Mouse (Mus musculus) CH12.LX (cell line): ENCODE measurements around the gene Adra2b.

Experiments
- BHLHE40 ChIP-seq: IDR thresholded peaks from 2 replicates; pipeline ENCODE4 v1.6.1; 2011; ENCODE audit warnings: mild to moderate bottlenecking, low read depth, low read length, improper control_type of control experiment
- CTCF ChIP-seq, 2 experiments: IDR thresholded peaks in 1 of 2; conservative IDR thresholded peaks in 1 of 2; 2 replicates each; pipeline ENCODE4 v1.5.1; 2011 to 2012; ENCODE audit warnings: low read depth in 2 of 2, low read length in 2 of 2, improper control_type of control experiment in 1 of 2, inconsistent platforms in 1 of 2, mild to moderate bottlenecking in 1 of 2, moderate library complexity in 1 of 2
- E2F4 ChIP-seq: IDR thresholded peaks from 2 replicates; pipeline ENCODE4 v1.6.1; 2011; ENCODE audit warnings: low read depth, low read length, improper control_type of control experiment; ENCODE audit not compliant: insufficient replicate concordance
- EP300 ChIP-seq: IDR thresholded peaks from 2 replicates; pipeline ENCODE4 v1.6.1; 2011; ENCODE audit warnings: low read length, improper control_type of control experiment
- MAFK ChIP-seq: IDR thresholded peaks from 2 replicates; pipeline ENCODE4 v1.6.1; 2011; ENCODE audit warnings: low read length, improper control_type of control experiment; ENCODE audit not compliant: insufficient replicate concordance
- NELFE ChIP-seq: IDR thresholded peaks from 2 replicates; pipeline ENCODE4 v1.6.1; 2011; ENCODE audit warnings: low read depth, low read length, improper control_type of control experiment
- NRF1 ChIP-seq: IDR thresholded peaks from 2 replicates; pipeline ENCODE4 v1.6.1; 2014; ENCODE audit warnings: low read depth, mild to moderate bottlenecking, inconsistent platforms, low read length, improper control_type of control experiment, moderate library complexity
- POLR2A ChIP-seq: IDR thresholded peaks from 2 replicates; pipeline ENCODE4 v1.6.1; 2011; ENCODE audit warnings: low read depth, mild to moderate bottlenecking, improper control_type of control experiment, low read length
- RAD21 ChIP-seq: IDR thresholded peaks from 2 replicates; pipeline ENCODE4 v1.6.1; 2011; ENCODE audit warnings: low read depth, mild to moderate bottlenecking, low read length, improper control_type of control experiment, moderate library complexity
- UBTF ChIP-seq: IDR thresholded peaks from 2 replicates; pipeline ENCODE4 v1.6.1; 2012; ENCODE audit warnings: low read depth, mild to moderate bottlenecking, inconsistent platforms, low read length, improper control_type of control experiment, moderate library complexity
- USF1 ChIP-seq: IDR thresholded peaks from 2 replicates; pipeline ENCODE4 v1.6.1; 2014; ENCODE audit warnings: low read depth, mild to moderate bottlenecking, inconsistent platforms, low read length, improper control_type of control experiment
- USF2 ChIP-seq: conservative IDR thresholded peaks from 2 replicates; pipeline ENCODE4 v1.6.1; 2011; ENCODE audit warnings: low read depth, low read length, improper control_type of control experiment
- ZNF384 ChIP-seq: IDR thresholded peaks from 2 replicates; pipeline ENCODE4 v1.6.1; 2012; ENCODE audit warnings: low read depth, low read length, improper control_type of control experiment, inconsistent platforms

DNA sequence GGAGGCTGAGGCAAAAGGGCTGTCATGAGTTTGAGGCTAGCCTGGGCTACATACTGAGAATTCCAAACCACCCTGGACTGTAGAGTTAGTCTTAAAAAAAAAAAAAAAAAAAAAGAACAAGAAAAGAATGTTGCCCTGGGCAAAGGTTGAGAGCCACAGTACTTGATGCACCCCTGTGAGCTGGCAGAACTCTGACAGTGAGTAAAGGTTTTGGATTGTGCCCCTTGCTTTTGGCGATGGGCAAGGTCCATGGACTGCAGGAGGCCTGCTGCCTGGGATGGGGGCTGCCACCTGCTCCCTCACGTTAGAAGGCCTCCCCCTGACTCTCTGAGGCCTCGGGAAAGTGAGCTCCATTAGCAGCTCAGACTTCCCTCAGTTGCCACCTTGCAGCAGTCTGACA lies 53.7 kb downstream of the Adra2b start:
- no peak for TF ChIP-seq USF1
- TF ChIP-seq RAD21, result no peak
- TF ChIP-seq CTCF (conservative IDR thresholded peaks at IDR 0.05 in 1 of 2, IDR thresholded peaks at IDR 0.05 in 1 of 2; ENCODE audit: low read depth in 2 of 2, low read length in 2 of 2), result no peak
- no peak for TF ChIP-seq POLR2A
- no peak for TF ChIP-seq NRF1
- no peak for TF ChIP-seq BHLHE40
- TF ChIP-seq EP300, result no peak
- no peak for TF ChIP-seq UBTF
- TF ChIP-seq E2F4, result no peak
- no peak for TF ChIP-seq USF2
- no peak for TF ChIP-seq MAFK
- no peak for TF ChIP-seq ZNF384
- TF ChIP-seq NELFE, result no peak
